Comparison of ENCODE assay signal across 8 mouse cellular contexts in the genomic region with DNA sequence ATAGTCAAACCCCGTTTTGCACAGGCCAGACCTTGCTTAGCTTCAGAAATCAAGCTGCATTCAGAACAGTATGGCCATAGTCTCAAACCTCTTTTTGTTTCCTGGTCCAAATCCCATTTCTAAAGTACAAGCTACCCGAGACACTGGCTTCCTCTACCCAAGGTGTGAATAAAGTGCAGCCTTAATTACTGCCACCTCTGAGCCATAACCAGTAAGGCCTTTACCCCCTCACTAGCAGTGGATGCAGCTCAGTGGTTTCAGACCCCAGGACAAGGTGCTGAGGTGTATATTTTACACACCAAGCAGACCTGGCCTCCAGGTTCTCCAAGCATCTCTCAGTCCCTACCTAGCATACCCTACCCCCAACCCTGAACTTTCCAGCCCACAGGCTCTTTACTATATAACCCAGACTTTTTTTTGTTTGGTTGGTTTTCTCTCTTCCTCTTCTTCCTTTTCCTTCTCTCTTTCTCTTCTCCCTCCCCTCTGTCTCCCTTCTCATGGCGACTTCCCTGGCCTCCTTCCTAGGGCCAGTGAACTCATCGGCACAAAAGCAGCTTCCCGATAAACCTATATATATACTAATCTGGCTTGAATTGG. TPM values are rescaled to one million over a fixed set of nuclear protein-coding genes. Genes with fewer than 3 reads are reported as not detected.
DNase-seq lines count a peak whose midpoint lies in the region; ATAC-seq and TF ChIP-seq lines count a peak whose summit lies in the region.

No protein-coding gene starts in this region.

- DNase-seq in gastrocnemius, adult 2 months, result no peak
- DNase-seq in gastrocnemius, postnatal 14 days, result no peak
- peak; percentile 24 for DNase-seq in CD4-positive helper T cell, adult 2 months (ENCODE audit: low read depth, low spot score)
- DNase-seq in forebrain, postnatal 0 days, result no peak
- no peak for DNase-seq in left cerebral cortex, adult 11 months (ENCODE audit: low spot score)
- DNase-seq in T-cell, adult 2 months (ENCODE audit: low spot score), result no peak
- no peak for DNase-seq in layer of hippocampus, adult 9-10 months (ENCODE audit: low spot score)

- H3K27ac ChIP-seq in gastrocnemius, adult 2 months, result peak overlapping the region; percentile 96
- H3K27ac ChIP-seq in forebrain, postnatal 0 days (ENCODE audit: low read depth, low read length), result peak overlapping the region; percentile 94

- peak overlapping the region; percentile 87 for H3K9ac ChIP-seq in forebrain, postnatal 0 days

- H3K4me2 ChIP-seq in forebrain, postnatal 0 days (ENCODE audit: low read depth), result peak overlapping the region; percentile 66

- H3K4me3 ChIP-seq in gastrocnemius, adult 2 months, result peak overlapping the region; percentile 89
- peak overlapping the region; percentile 64 for H3K4me3 ChIP-seq in forebrain, postnatal 0 days (ENCODE audit: low read depth, low read length)

- ATAC-seq in forebrain, postnatal 0 days, result no peak
- peak; percentile 6; the same call in 1 of the 2 replicates for ATAC-seq in megakaryocyte-erythroid progenitor cell, adult 5-6 weeks (replicated peaks; ENCODE audit: low FRiP score, low TSS enrichment, poor library complexity, severe bottlenecking)

- 67% methylated on average over 5 of the region's 5 CpGs for WGBS in forebrain, postnatal 0 days

- no peaks in the 10 kb centered on the region for H3K9me3 ChIP-seq in forebrain, postnatal 0 days (ENCODE audit: low read length)

- no peaks in the 10 kb centered on the region for H3K27me3 ChIP-seq in forebrain, postnatal 0 days (ENCODE audit: insufficient read depth, low read length)

- no peak for TF ChIP-seq CTCF in gastrocnemius, adult 2 months (IDR thresholded peaks at IDR 0.05)
- TF ChIP-seq CTCF in forebrain, postnatal 0 days (IDR thresholded peaks at IDR 0.05; ENCODE audit: low read depth), result no peak

- intact Hi-C loops in gastrocnemius, adult 2 months (cut with DNase I), result no loop called here
- intact Hi-C loops in gastrocnemius, postnatal 14 days (cut with DNase I; ENCODE audit: low total_unique reads), result no loop called here

- peaks cover 10% of the 10 kb centered on the region; the same call in 1 of the 2 replicates for H3K4me1 ChIP-seq in forebrain, postnatal 0 days (ENCODE audit: insufficient read depth)

- no peaks in the 10 kb centered on the region for H3K36me3 ChIP-seq in forebrain, postnatal 0 days (ENCODE audit: insufficient read depth)

RNA-seq across cellular contexts. Expression of a gene that starts 56.3 kb away (rescaled TPM):
- 1 to 10 TPM; 2.9 to 3.2 TPM for total RNA-seq in gastrocnemius, adult 2 months (2021)
- 1 to 10 TPM; 1.7 to 1.8 TPM for total RNA-seq in gastrocnemius, postnatal 14 days (2021)
- total RNA-seq in forebrain, postnatal 0 days (2014; rRNA removed), result 5.6 and 7.8 TPM in 2 replicates
- polyA plus RNA-seq in forebrain, postnatal 0 days (2015; fragmentation: Nextera tagmentation; extraction: Ambion mirVana), result 12.2 and 16.5 TPM in 2 replicates
- 2.1 and 3.9 TPM in 2 replicates for total RNA-seq in megakaryocyte-erythroid progenitor cell, adult 5-6 weeks (2014; fragmentation: Nextera tagmentation)
- total RNA-seq in megakaryocyte-erythroid progenitor cell, adult 5-6 weeks (2017), result 1.6 and 2.1 TPM in 2 replicates
